Mouse (Mus musculus) midbrain, embryonic 14.5 days (tissue): ENCODE results near the gene Cxcl13. TPM values are rescaled to one million over a fixed set of nuclear protein-coding genes. Genes with fewer than 3 reads are reported as not detected.

Experiments
- ATAC-seq: fragments of 200-750 bp; cut with Nextera tagmentation; 2 replicates; pipeline ENCODE4 v1.8.0; 2017; ENCODE audit warnings: moderate number of reproducible peaks, moderate library complexity; ENCODE audit not compliant: low FRiP score, low TSS enrichment
- DNase-seq: peaks from one replicate; pipeline ENCODE4 v3.0.0-alpha.2; 2015
- H3K27ac ChIP-seq: fragments of 300-500 bp; sonication (generic); replicated peaks from 2 replicates; pipeline ENCODE4 v1.5.1; 2014; ENCODE audit warnings: mild to moderate bottlenecking, low read depth, low read length, moderate library complexity
- H3K27me3 ChIP-seq: fragments of 300-500 bp; sonication (generic); 2 replicates; pipeline ENCODE4 v1.6.1; 2014; ENCODE audit warnings: low read length, control low read depth, mixed read lengths; ENCODE audit not compliant: control insufficient read depth, insufficient read depth
- H3K36me3 ChIP-seq: fragments of 300-500 bp; sonication (generic); 2 replicates; pipeline ENCODE4 v1.6.1; 2014; ENCODE audit warnings: low read length, control low read depth; ENCODE audit not compliant: control insufficient read depth, insufficient read depth
- H3K4me1 ChIP-seq: fragments of 300-500 bp; sonication (generic); 2 replicates; pipeline ENCODE4 v1.6.1; 2014; ENCODE audit warnings: mild to moderate bottlenecking, antibody characterized with exemption, low read length, control low read depth; ENCODE audit not compliant: control insufficient read depth, insufficient read depth
- H3K4me2 ChIP-seq: fragments of 300-500 bp; sonication (generic); 2 replicates; pipeline ENCODE4 v1.6.1; 2014; ENCODE audit warnings: mild to moderate bottlenecking, low read length, moderate library complexity
- H3K4me3 ChIP-seq: fragments of 300-500 bp; sonication (generic); replicated peaks from 2 replicates; pipeline ENCODE4 v1.5.1; 2014; ENCODE audit warnings: low read depth, low read length
- H3K9ac ChIP-seq: fragments of 300-500 bp; sonication (generic); replicated peaks from 2 replicates; pipeline ENCODE4 v1.6.1; 2014; ENCODE audit warnings: mild to moderate bottlenecking, low read length, moderate library complexity
- H3K9me3 ChIP-seq: fragments of 300-500 bp; sonication (generic); 2 replicates; pipeline ENCODE4 v1.6.1; 2016; ENCODE audit warnings: low read length, control low read depth, mixed read lengths; ENCODE audit not compliant: control insufficient read depth
- WGBS: fragments of 180-500 bp; shearing (Covaris S2); extraction: QIAGEN DNeasy Blood & Tissue Kit; methylation state at CpG from one replicate; pipeline ENCODE4 v1.1.7; 2014; 5-methylcytosine and 5-hydroxymethylcytosine counted together
- polyA plus RNA-seq: library from polyadenylated mRNA; unstranded; fragments of >200 nt; fragmentation: Nextera tagmentation; extraction: Ambion mirVana; gene quantifications from 2 replicates; pipeline ENCODE4 v1.2.1, GENCODE M21; 2014

Gene Cxcl13
- polyA plus RNA-seq, 1 experiment from 2014 or later: not detected

GRCm38 (mm10) chr5:96008274-96008842, 51.6 kb downstream of the Cxcl13 start:
- WGBS: 84% methylated on average over 7 of the region's 7 CpGs
- no peak overlapping the region for H3K4me3 ChIP-seq
- no peak for ATAC-seq

GRCm38 (mm10) chr5:96009076-96009475, 52.3 kb downstream of the Cxcl13 start:
- Histone ChIP-seq H3K4me3 (no peak overlapping the region), H3K36me3 (no peaks in the 10 kb centered on the region), H3K9me3 (no peaks in the 10 kb centered on the region), H3K4me1 (no peaks in the 10 kb centered on the region), H3K9ac (no peak overlapping the region), H3K27me3 (no peaks in the 10 kb centered on the region), H3K4me2 (no peak overlapping the region), H3K27ac (no peak overlapping the region)
- 88% methylated on average over 1 of the region's 1 CpGs for WGBS
- ATAC-seq (no peak), DNase-seq (no peak)

More at GRCm38 (mm10) chr5:96008274-96008842, 51.6 kb downstream of the Cxcl13 start:
- Histone ChIP-seq H3K4me2 (no peak overlapping the region), H3K27me3 (no peaks in the 10 kb centered on the region), H3K27ac (no peak overlapping the region), H3K4me1 (no peaks in the 10 kb centered on the region), H3K36me3 (no peaks in the 10 kb centered on the region), H3K9me3 (no peaks in the 10 kb centered on the region), H3K9ac (no peak overlapping the region)
- DNase-seq: no peak

Other genes starting within 250 kb of the Cxcl13 start
- not detected in 2 replicates for gene Gm7978, start 220.8 kb upstream of the Cxcl13 start, polyA plus RNA-seq
- gene Gm7982, start 214.9 kb upstream of the Cxcl13 start, polyA plus RNA-seq: not detected in 2 replicates
- not detected in 2 replicates for gene E330014E10Rik, start 181.0 kb upstream of the Cxcl13 start, polyA plus RNA-seq
- 17.7 and 19.2 TPM in 2 replicates for gene Cnot6l, start 207.2 kb downstream of the Cxcl13 start, polyA plus RNA-seq